In the genomic region with DNA sequence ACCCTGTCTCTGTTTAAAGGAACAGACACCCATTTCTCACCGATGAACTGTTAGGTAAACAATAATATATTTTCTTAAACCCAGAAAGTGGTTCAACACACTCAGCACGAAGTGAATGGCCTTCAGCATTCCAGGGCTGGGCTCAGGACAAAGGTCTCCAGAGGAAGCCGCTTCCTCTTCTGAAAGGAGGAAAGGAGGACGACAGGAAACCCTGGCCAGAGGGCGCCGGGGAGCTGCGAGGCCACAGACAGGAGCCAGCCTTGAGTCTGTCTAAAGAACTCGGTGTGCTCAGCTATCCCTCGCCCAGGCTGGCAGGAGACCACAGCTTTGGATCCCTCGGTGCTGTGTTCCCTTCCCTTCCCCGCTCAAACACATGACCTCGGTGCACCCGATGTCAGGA, we compare ENCODE assay signal across 1 mouse cellular context.
TF ChIP-seq lines count a peak whose summit lies in the region.

No protein-coding gene starts in this region.

TF ChIP-seq in CH12.LX, 34 proteins besides CTCF, POLR2A, EP300 and RAD21 (continued from another document):
- no peak for TF ChIP-seq MAX (IDR thresholded peaks at IDR 0.05; ENCODE audit: low read length)
- no peak for TF ChIP-seq RCOR1 (conservative IDR thresholded peaks at IDR 0.05; ENCODE audit: low read depth, low read length)
- TF ChIP-seq ETS1 (conservative IDR thresholded peaks at IDR 0.05; ENCODE audit: low read depth, low read length), result no peak
